Mouse (Mus musculus): ENCODE measurements at regions not wholly inside any gene's neighbourhood (a gene's known extent, or its start where the extent isn't known, plus 50 kb on each side); places are given as distances from the start of the nearest gene placed in this dataset.
"Not testable (repeated sequence)": the region's sequence is repeated elsewhere in the genome, so short reads cannot be mapped to it uniquely, and the experiment has no call there.

GRCm38 (mm10) chrX:19341231-19342007 is 139.7 kb downstream of the Tex13c3 start:
- DNase-seq (ENCODE audit: low spot score); H3K4me2 ChIP-seq (ENCODE audit: low read length); H3K27ac ChIP-seq; H3K9ac ChIP-seq (ENCODE audit: low read depth, low read length); H3K27me3 ChIP-seq (ENCODE audit: insufficient read depth, low read length); ATAC-seq (replicated peaks; ENCODE audit: low FRiP score, low read depth); H3K4me3 ChIP-seq (replicated peaks; ENCODE audit: low read depth, low read length); H3K4me1 ChIP-seq (replicated peaks; ENCODE audit: insufficient read depth, low read length); H3K36me3 ChIP-seq (ENCODE audit: insufficient read depth, low read length); H3K9me3 ChIP-seq (replicated peaks; ENCODE audit: low read length): not testable (repeated sequence)
- WGBS, result 81% methylated on average over 3 of the region's 3 CpGs

GRCm38 (mm10) chrX:19313286-19313685 is 167.8 kb downstream of the Tex13c3 start:
- no peaks in the 10 kb centered on the region for H3K9me3 ChIP-seq (replicated peaks; ENCODE audit: low read length)
- no peaks in the 10 kb centered on the region for H3K4me1 ChIP-seq (replicated peaks; ENCODE audit: insufficient read depth, low read length)
- no peak for TF ChIP-seq CTCF (IDR thresholded peaks at IDR 0.05; ENCODE audit: low read depth)
- H3K27me3 ChIP-seq (ENCODE audit: insufficient read depth, low read length), result no peaks in the 10 kb centered on the region
- no peak overlapping the region for H3K9ac ChIP-seq (ENCODE audit: low read depth, low read length)
- WGBS, result 71% methylated on average over 2 of the region's 2 CpGs
- DNase-seq (ENCODE audit: low spot score), result no peak
- H3K4me2 ChIP-seq (ENCODE audit: low read length), result no peak overlapping the region
- H3K36me3 ChIP-seq (ENCODE audit: insufficient read depth, low read length), result no peaks in the 10 kb centered on the region
- ATAC-seq (replicated peaks; ENCODE audit: low FRiP score, low read depth), result no peak
- no peak overlapping the region for H3K27ac ChIP-seq
- no peak overlapping the region for H3K4me3 ChIP-seq (replicated peaks; ENCODE audit: low read depth, low read length)

GRCm38 (mm10) chrX:19311809-19312559 is 169.1 kb downstream of the Tex13c3 start:
- Histone ChIP-seq H3K4me2 (ENCODE audit: low read length) (no peak overlapping the region), H3K27ac (no peak overlapping the region), H3K9ac (ENCODE audit: low read depth, low read length) (no peak overlapping the region), H3K4me1 (replicated peaks; ENCODE audit: insufficient read depth, low read length) (no peaks in the 10 kb centered on the region), H3K4me3 (replicated peaks; ENCODE audit: low read depth, low read length) (no peak overlapping the region), H3K36me3 (ENCODE audit: insufficient read depth, low read length) (no peaks in the 10 kb centered on the region), H3K27me3 (ENCODE audit: insufficient read depth, low read length) (no peaks in the 10 kb centered on the region), H3K9me3 (replicated peaks; ENCODE audit: low read length) (no peaks in the 10 kb centered on the region)
- DNase-seq (ENCODE audit: low spot score) (peak; percentile 16), ATAC-seq (replicated peaks; ENCODE audit: low FRiP score, low read depth) (no peak)
- WGBS, result 31% methylated on average over 1 of the region's 1 CpGs
- TF ChIP-seq CTCF (IDR thresholded peaks at IDR 0.05; ENCODE audit: low read depth), result no peak

- DNase-seq (ENCODE audit: low spot score) (no peak), ATAC-seq (replicated peaks; ENCODE audit: low FRiP score, low read depth) (no peak)
- no peak for TF ChIP-seq CTCF (IDR thresholded peaks at IDR 0.05; ENCODE audit: low read depth)
- Histone ChIP-seq H3K4me2 (ENCODE audit: low read length) (no peak overlapping the region), H3K27me3 (ENCODE audit: insufficient read depth, low read length) (no peaks in the 10 kb centered on the region), H3K4me3 (replicated peaks; ENCODE audit: low read depth, low read length) (no peak overlapping the region), H3K27ac (no peak overlapping the region), H3K9ac (ENCODE audit: low read depth, low read length) (no peak overlapping the region), H3K36me3 (ENCODE audit: insufficient read depth, low read length) (no peaks in the 10 kb centered on the region), H3K4me1 (replicated peaks; ENCODE audit: insufficient read depth, low read length) (no peaks in the 10 kb centered on the region), H3K9me3 (replicated peaks; ENCODE audit: low read length) (no peaks in the 10 kb centered on the region)
- WGBS, result 19% methylated on average over 1 of the region's 1 CpGs
Observed at GRCm38 (mm10) chrX:19311377-19311776, 169.7 kb downstream of the Tex13c3 start.

GRCm38 (mm10) chrX:19288171-19288570 is 192.9 kb downstream of the Tex13c3 start:
- no peaks in the 10 kb centered on the region for H3K4me1 ChIP-seq (replicated peaks; ENCODE audit: insufficient read depth, low read length)
- H3K27ac ChIP-seq, result no peak overlapping the region
- no peak overlapping the region for H3K4me3 ChIP-seq (replicated peaks; ENCODE audit: low read depth, low read length)
- no peaks in the 10 kb centered on the region for H3K36me3 ChIP-seq (ENCODE audit: insufficient read depth, low read length)
- TF ChIP-seq CTCF (IDR thresholded peaks at IDR 0.05; ENCODE audit: low read depth), result no peak
- H3K9ac ChIP-seq (ENCODE audit: low read depth, low read length), result no peak overlapping the region
- DNase-seq (ENCODE audit: low spot score), result no peak
- no peaks in the 10 kb centered on the region for H3K27me3 ChIP-seq (ENCODE audit: insufficient read depth, low read length)
- WGBS, result 77% methylated on average over 2 of the region's 2 CpGs
- no peak for ATAC-seq (replicated peaks; ENCODE audit: low FRiP score, low read depth)
- H3K9me3 ChIP-seq (replicated peaks; ENCODE audit: low read length), result no peaks in the 10 kb centered on the region
- H3K4me2 ChIP-seq (ENCODE audit: low read length), result no peak overlapping the region

GRCm38 (mm10) chrX:19286431-19286830 is 194.7 kb downstream of the Tex13c3 start:
- Histone ChIP-seq H3K9me3 (replicated peaks; ENCODE audit: low read length) (no peaks in the 10 kb centered on the region), H3K9ac (ENCODE audit: low read depth, low read length) (no peak overlapping the region), H3K4me1 (replicated peaks; ENCODE audit: insufficient read depth, low read length) (no peaks in the 10 kb centered on the region), H3K27me3 (ENCODE audit: insufficient read depth, low read length) (no peaks in the 10 kb centered on the region), H3K4me3 (replicated peaks; ENCODE audit: low read depth, low read length) (no peak overlapping the region), H3K36me3 (ENCODE audit: insufficient read depth, low read length) (no peaks in the 10 kb centered on the region), H3K4me2 (ENCODE audit: low read length) (no peak overlapping the region), H3K27ac (no peak overlapping the region)
- DNase-seq (ENCODE audit: low spot score) (no peak), ATAC-seq (replicated peaks; ENCODE audit: low FRiP score, low read depth) (no peak)
- TF ChIP-seq CTCF (IDR thresholded peaks at IDR 0.05; ENCODE audit: low read depth), result no peak
- WGBS, result 72% methylated on average over 5 of the region's 5 CpGs
